Mouse (Mus musculus): ENCODE results near the gene Prcd.
"Not testable (repeated sequence)": the region's sequence is repeated elsewhere in the genome, so short reads cannot be mapped to it uniquely, and the experiment has no call there.

Prcd gene

DNA sequence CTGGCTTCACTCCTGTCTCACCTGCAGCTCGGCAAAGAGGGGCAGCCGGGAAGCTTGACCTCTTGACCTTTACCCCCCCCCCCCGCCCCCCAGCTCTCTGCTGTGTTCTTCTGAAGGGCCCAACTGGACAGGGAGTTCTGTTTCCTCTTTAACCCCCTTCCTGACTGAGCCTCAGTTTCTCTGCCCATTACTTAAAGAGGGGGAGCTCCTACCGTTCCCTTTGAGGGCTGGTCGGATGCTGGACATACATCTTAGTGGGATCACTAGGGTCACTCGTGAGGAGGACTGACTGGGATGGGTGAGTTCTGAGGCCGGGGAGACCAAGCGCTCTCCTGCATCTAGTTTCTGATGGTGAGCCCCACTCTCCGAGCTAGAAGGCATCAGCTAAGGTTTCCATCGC is at the start of gene Prcd:
Gene Prcd, plus strand, starts transcription at position 301 of the 400 bp plus-strand sequence.
- DNase-seq (ENCODE audit: low read depth), result no peak

- DNase-seq (ENCODE audit: low read depth), result no peak
Observed at GRCm38 (mm10) chr11:116604097-116604496, 49.2 kb upstream of the Prcd start.

DNA sequence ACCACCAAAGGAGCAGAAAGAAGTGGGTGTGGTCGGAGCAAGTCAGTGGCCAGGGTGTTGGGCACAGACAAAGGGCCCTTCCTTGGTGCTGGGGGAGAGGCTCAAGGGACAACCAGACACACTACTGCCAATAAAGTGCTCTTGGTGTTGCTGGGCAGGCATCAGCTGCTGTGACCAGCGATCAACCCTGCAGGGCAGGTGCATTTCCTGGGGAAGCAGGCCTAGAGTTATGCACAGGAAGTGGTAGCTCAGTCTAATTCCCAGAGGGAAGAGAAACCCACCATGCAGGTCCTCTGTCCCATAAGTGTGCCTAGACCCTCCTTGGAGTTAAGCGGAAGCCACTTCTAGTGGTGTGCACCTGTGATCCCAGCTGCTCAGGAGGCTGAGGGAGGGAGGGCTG is 45.6 kb upstream of the Prcd start:
- DNase-seq (ENCODE audit: low read depth), result no peak

GRCm38 (mm10) chr11:116609965-116610630 is 43.2 kb upstream of the Prcd start:
- no peak for DNase-seq (ENCODE audit: low read depth)

DNA sequence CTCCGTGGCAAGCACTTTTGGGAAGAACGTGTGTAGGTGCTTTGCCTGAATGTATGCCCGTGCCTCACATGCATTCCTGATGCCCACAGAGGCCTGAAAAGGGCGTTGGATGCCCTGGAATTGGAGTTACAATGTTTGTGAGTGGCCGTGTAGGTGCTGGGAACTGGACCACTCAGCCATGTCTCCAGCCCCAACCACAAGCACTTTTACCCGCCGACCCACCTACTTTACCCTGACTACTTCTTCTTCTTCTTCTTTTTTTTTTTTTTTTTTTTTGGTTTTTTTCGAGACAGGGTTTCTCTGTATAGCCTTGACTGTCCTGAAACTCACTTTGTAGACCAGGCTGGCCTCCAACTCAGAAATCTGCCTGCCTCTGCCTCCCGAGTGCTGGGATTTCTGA is 42.2 kb upstream of the Prcd start:
- not testable (repeated sequence) for DNase-seq (ENCODE audit: low read depth)

DNA sequence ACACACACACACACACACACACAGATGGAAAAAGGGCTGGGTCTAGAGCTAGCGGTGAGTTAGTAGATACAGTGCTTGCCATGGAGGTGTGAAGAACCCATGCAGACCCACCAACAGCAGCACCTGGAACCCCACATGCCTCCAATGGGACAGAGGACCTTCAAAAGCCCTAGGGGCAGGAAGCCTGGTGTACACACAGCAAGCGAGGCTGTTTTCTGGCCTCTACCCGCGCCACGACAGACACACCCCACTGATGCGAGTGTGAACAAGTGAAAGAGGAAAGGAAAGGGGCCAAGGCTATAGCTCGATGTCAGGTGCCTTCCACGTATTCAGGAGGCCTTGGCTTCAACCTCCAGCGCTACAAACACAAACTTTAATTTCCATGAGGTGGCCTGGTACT is 41.5 kb upstream of the Prcd start:
- no peak for DNase-seq (ENCODE audit: low read depth)

DNA sequence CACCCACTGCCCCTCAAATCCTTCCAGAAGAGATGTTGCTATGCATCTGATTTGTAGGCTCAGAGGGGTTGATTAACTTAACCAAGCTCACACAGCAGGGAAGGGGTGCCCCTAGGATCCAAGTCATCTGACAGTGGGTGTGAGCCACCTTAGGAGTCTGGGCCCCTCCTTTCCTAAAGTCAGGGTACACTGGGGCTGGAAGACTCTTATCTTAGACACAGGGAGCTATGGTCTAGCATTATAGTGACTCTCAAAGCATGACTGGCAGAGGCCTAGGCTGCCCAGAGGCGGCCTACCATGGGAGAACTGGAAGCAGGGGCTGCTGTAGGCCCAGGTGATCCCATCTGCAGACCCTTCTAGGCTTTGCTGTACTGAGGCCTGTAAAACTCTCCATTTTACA is 40.8 kb upstream of the Prcd start:
- DNase-seq (ENCODE audit: low read depth), result no peak

GRCm38 (mm10) chr11:116613234-116613633 is 40.1 kb upstream of the Prcd start:
- DNase-seq (ENCODE audit: low read depth), result no peak

DNA sequence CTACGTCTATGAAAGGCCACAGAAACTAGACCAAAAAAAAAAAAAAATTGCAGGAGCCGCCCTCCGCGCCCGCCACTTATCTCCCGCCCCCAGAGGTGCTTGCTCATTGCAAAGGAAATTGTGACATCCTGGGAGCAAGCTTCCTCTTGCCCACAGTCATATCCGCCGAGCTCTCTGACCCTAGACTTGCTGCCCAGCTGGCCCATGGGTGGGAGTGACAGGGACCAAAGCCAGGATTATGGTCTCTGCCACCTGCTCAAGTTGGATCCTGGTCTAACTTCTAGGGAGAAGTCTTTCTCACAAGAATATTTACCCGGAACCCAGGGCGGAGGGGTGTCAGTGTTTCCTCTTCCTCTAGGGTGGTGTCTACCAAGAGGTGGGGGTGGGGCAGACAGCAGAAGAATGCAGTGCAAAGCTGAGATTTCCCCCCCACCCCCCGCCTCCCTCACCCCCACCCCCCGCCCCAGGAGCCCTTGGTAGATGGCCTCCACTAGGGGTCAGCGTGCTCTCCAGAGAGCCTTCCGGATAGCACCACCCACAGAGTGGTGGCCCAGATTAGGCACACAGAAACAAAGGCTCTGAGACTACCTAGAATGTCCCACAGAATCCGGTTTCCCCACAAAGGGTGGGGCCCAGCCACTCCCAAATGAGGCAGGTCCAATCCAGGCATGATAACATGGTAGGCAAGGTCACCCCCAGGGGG is 37.4 kb upstream of the Prcd start:
- DNase-seq (ENCODE audit: low read depth), result peak; percentile 94

- DNase-seq (ENCODE audit: low read depth), result peak; percentile 91
Observed at GRCm38 (mm10) chr11:116616438-116617118, 36.8 kb upstream of the Prcd start.

- DNase-seq (ENCODE audit: low read depth), result peak; percentile 47
Observed at GRCm38 (mm10) chr11:116617641-116618040, 35.7 kb upstream of the Prcd start.

DNA sequence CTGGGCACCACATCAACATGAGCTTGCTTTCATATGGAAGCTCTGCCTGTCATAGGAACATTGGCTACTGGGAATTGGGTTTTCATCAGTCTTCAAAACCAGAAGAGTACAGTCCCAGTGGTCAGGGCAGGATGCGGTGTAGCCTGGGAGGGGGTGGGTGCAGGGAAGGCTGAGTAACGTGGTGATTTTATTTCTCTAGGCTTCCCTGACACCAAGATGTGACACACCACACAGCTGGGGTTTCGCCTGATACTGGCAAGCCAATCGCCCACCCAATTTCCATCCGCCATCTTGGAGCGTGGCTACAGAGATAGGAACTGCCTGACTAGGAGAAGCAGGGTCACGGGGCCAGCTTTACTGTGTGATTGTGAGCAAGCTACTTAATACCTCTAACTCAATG is 34.7 kb upstream of the Prcd start:
- peak; percentile 63 for DNase-seq (ENCODE audit: low read depth)

DNA sequence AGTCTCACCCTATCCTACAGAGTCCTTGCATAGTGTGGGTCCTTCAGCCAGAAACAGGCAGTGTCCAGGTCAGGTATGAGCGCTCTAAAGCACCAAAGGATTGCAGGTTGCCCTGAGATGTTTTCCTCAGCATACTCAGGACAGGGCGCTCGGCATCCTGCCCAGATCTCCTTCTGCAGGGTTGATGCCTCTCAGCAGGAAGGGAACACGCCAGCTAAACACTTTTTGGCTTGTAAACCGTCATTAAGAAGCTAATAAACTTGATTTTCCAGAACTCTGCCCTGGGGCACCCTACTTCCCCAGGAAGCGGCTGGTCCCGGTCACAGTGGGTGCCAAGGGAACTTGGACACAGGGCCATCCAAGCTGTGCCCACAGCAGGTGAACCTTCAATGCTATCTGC is 34.2 kb upstream of the Prcd start:
- no peak for DNase-seq (ENCODE audit: low read depth)

GRCm38 (mm10) chr11:116619561-116619960 is 33.8 kb upstream of the Prcd start:
- no peak for DNase-seq (ENCODE audit: low read depth)

DNA sequence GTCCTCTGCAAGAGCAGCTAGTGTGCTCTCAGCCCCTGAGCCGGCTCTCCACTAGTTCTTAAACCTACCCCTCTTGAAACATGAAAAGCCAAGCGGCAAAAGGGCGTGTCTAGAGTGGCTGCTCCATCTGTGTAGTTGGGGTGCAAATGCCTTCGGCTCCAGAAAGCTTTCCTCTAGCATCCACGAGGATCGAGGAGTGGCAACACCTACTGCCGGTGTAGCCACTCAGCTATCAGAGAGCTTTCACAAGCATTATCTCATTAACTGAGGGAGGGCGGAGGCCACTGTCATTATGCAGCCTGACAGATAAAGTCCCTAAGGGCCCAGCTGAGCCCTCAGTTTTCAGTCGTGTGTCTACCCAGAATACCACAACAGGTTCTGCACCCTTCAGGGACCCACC is 33.3 kb upstream of the Prcd start:
- no peak for DNase-seq (ENCODE audit: low read depth)

GRCm38 (mm10) chr11:116620559-116621253 is 32.6 kb upstream of the Prcd start:
- no peak for DNase-seq (ENCODE audit: low read depth)

DNA sequence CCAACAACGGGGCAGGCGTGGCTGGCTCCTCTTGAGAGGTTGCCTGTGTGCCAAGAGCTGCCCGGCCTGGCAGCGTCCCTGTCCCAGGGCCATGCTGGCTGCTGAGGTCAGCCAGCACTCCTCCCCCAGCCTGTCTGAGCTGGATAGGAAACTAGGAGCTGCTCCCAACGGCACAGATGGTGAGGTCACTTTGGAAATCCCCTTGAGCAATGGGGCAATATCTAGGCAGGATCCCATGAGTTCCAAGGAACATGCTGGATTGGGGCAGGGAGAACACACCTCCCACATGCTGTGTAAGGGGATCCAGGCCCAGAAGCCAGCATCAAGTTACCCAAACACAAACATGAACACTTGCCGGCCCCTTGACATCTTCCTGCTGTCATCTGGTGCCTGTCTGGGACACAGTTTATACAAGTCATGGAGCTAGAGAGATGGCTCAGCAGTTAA is 32.1 kb upstream of the Prcd start:
- no peak for DNase-seq (ENCODE audit: low read depth)

- no peak for DNase-seq (ENCODE audit: low read depth)
Observed at GRCm38 (mm10) chr11:116623281-116624124, 29.8 kb upstream of the Prcd start.

DNA sequence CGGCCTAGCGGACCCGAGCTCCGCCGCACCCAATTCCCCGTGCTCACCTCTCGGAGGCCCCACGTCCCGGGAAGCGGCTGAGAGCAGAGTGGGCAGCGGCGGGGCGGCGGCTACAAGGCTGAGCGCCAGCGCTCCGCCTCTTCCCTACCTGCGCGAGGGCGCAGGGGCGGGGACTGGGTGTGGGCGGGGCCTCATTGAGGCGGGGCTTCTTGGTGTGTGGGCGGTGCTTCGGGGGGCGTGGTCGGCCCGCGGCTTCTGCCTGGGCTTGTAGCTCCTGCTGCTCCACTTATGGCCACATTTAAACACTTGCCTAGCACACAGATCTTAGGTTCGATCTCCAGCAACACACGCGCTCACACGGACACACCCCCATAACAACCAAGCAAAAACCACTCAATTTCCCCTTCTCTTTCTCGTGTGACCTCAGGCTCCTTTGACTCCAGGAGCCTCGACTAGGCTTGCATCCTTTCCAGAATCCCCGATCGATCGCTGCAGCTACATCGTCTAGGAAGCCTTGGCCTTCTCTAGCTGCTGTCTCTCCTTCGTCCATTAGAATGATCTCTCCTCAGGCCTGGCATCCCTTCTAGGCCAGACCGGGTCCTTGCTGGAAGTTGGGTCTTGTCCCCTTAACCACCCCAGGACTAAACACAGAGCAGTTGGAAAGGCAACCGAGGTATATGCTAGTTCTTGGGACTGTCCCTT is 29.1 kb upstream of the Prcd start:
- peak; percentile 94 for DNase-seq (ENCODE audit: low read depth)

GRCm38 (mm10) chr11:116625081-116626000 is 28.0 kb upstream of the Prcd start:
- peak; percentile 71 for DNase-seq (ENCODE audit: low read depth)

Measured in 416B (cell line).